Mouse (Mus musculus): Measurements from ENCODE around the gene Kif26b. TPM values are rescaled to one million over a fixed set of nuclear protein-coding genes. Genes with fewer than 3 reads are reported as not detected.
A peak's percentile ranks its signal among the peaks of the same experiment; 100 is the strongest.

Kif26b gene
- polyA plus RNA-seq, 1 experiment from 2014 or later, result 8.1 TPM

- Histone ChIP-seq H3K27me3 (replicated peaks; ENCODE audit: control insufficient read depth, insufficient read depth, low read length) (no peaks in the 10 kb centered on the region), H3K9me3 (ENCODE audit: control insufficient read depth, low read length) (no peaks in the 10 kb centered on the region), H3K4me3 (ENCODE audit: low read depth, low read length) (no peak overlapping the region), H3K27ac (replicated peaks; ENCODE audit: low read depth, low read length) (no peak overlapping the region), H3K4me1 (ENCODE audit: control insufficient read depth, insufficient read depth, low read length) (peaks cover 5% of the 10 kb centered on the region; the same call in 1 of the 2 replicates), H3K9ac (ENCODE audit: low read depth, low read length) (no peak overlapping the region), H3K4me2 (ENCODE audit: low read depth, low read length) (no peak overlapping the region), H3K36me3 (ENCODE audit: control insufficient read depth, insufficient read depth, low read length) (peaks cover 32% of the 10 kb centered on the region)
- peak; percentile 68 for DNase-seq (ENCODE audit: low spot score)
- peak; percentile 76; the same call in 1 of the 2 replicates for ATAC-seq (ENCODE audit: low read depth)
- 52% methylated on average over 1 of the region's 1 CpGs for WGBS
Measured at GRCm38 (mm10) chr1:178878676-178879075, 349.8 kb downstream of the Kif26b start.

- Histone ChIP-seq H3K27ac (replicated peaks; ENCODE audit: low read depth, low read length) (no peak overlapping the region), H3K9me3 (ENCODE audit: control insufficient read depth, low read length) (no peaks in the 10 kb centered on the region), H3K9ac (ENCODE audit: low read depth, low read length) (no peak overlapping the region), H3K36me3 (ENCODE audit: control insufficient read depth, insufficient read depth, low read length) (peaks cover 25% of the 10 kb centered on the region; the same call in 1 of the 2 replicates), H3K4me3 (ENCODE audit: low read depth, low read length) (no peak overlapping the region), H3K27me3 (replicated peaks; ENCODE audit: control insufficient read depth, insufficient read depth, low read length) (no peaks in the 10 kb centered on the region), H3K4me1 (ENCODE audit: control insufficient read depth, insufficient read depth, low read length) (peaks cover 5% of the 10 kb centered on the region; the same call in 1 of the 2 replicates), H3K4me2 (ENCODE audit: low read depth, low read length) (no peak overlapping the region)
- no peak for ATAC-seq (ENCODE audit: low read depth)
- WGBS, result 85% methylated on average over 7 of the region's 7 CpGs
- DNase-seq (ENCODE audit: low spot score), result no peak
Measured at GRCm38 (mm10) chr1:178880905-178881304, 352.0 kb downstream of the Kif26b start.

GRCm38 (mm10) chr1:178886671-178887070 is 357.7 kb downstream of the Kif26b start:
- Histone ChIP-seq H3K4me2 (ENCODE audit: low read depth, low read length) (no peak overlapping the region), H3K36me3 (ENCODE audit: control insufficient read depth, insufficient read depth, low read length) (peaks cover 17% of the 10 kb centered on the region; the same call in 1 of the 2 replicates), H3K27ac (replicated peaks; ENCODE audit: low read depth, low read length) (no peak overlapping the region), H3K4me3 (ENCODE audit: low read depth, low read length) (no peak overlapping the region), H3K27me3 (replicated peaks; ENCODE audit: control insufficient read depth, insufficient read depth, low read length) (no peaks in the 10 kb centered on the region), H3K9ac (ENCODE audit: low read depth, low read length) (no peak overlapping the region), H3K4me1 (ENCODE audit: control insufficient read depth, insufficient read depth, low read length) (no peaks in the 10 kb centered on the region), H3K9me3 (ENCODE audit: control insufficient read depth, low read length) (no peaks in the 10 kb centered on the region)
- 74% methylated on average over 5 of the region's 5 CpGs for WGBS
- DNase-seq (ENCODE audit: low spot score), result no peak
- no peak for ATAC-seq (ENCODE audit: low read depth)

GRCm38 (mm10) chr1:178892376-178892775 is 363.5 kb downstream of the Kif26b start:
- ATAC-seq (ENCODE audit: low read depth) (no peak), DNase-seq (ENCODE audit: low spot score) (no peak)
- WGBS, result 92% methylated on average over 6 of the region's 6 CpGs
- Histone ChIP-seq H3K36me3 (ENCODE audit: control insufficient read depth, insufficient read depth, low read length) (no peaks in the 10 kb centered on the region), H3K4me2 (ENCODE audit: low read depth, low read length) (no peak overlapping the region), H3K9me3 (ENCODE audit: control insufficient read depth, low read length) (no peaks in the 10 kb centered on the region), H3K27me3 (replicated peaks; ENCODE audit: control insufficient read depth, insufficient read depth, low read length) (no peaks in the 10 kb centered on the region), H3K4me3 (ENCODE audit: low read depth, low read length) (no peak overlapping the region), H3K9ac (ENCODE audit: low read depth, low read length) (no peak overlapping the region), H3K27ac (replicated peaks; ENCODE audit: low read depth, low read length) (no peak overlapping the region), H3K4me1 (ENCODE audit: control insufficient read depth, insufficient read depth, low read length) (no peaks in the 10 kb centered on the region)

- 88% methylated on average over 11 of the region's 11 CpGs for WGBS
- ATAC-seq (ENCODE audit: low read depth) (no peak), DNase-seq (ENCODE audit: low spot score) (no peak)
- Histone ChIP-seq H3K36me3 (ENCODE audit: control insufficient read depth, insufficient read depth, low read length) (no peaks in the 10 kb centered on the region), H3K27ac (replicated peaks; ENCODE audit: low read depth, low read length) (no peak overlapping the region), H3K9ac (ENCODE audit: low read depth, low read length) (no peak overlapping the region), H3K27me3 (replicated peaks; ENCODE audit: control insufficient read depth, insufficient read depth, low read length) (no peaks in the 10 kb centered on the region), H3K9me3 (ENCODE audit: control insufficient read depth, low read length) (no peaks in the 10 kb centered on the region), H3K4me1 (ENCODE audit: control insufficient read depth, insufficient read depth, low read length) (no peaks in the 10 kb centered on the region), H3K4me3 (ENCODE audit: low read depth, low read length) (no peak overlapping the region), H3K4me2 (ENCODE audit: low read depth, low read length) (no peak overlapping the region)
Measured at GRCm38 (mm10) chr1:178893229-178894080, 364.5 kb downstream of the Kif26b start.

- ATAC-seq (ENCODE audit: low read depth) (no peak), DNase-seq (ENCODE audit: low spot score) (no peak)
- Histone ChIP-seq H3K4me2 (ENCODE audit: low read depth, low read length) (no peak overlapping the region), H3K4me1 (ENCODE audit: control insufficient read depth, insufficient read depth, low read length) (no peaks in the 10 kb centered on the region), H3K9ac (ENCODE audit: low read depth, low read length) (no peak overlapping the region), H3K4me3 (ENCODE audit: low read depth, low read length) (no peak overlapping the region), H3K9me3 (ENCODE audit: control insufficient read depth, low read length) (no peaks in the 10 kb centered on the region), H3K27me3 (replicated peaks; ENCODE audit: control insufficient read depth, insufficient read depth, low read length) (no peaks in the 10 kb centered on the region), H3K27ac (replicated peaks; ENCODE audit: low read depth, low read length) (no peak overlapping the region), H3K36me3 (ENCODE audit: control insufficient read depth, insufficient read depth, low read length) (no peaks in the 10 kb centered on the region)
- WGBS, result 92% methylated on average over 3 of the region's 3 CpGs
Measured at GRCm38 (mm10) chr1:178894081-178894401, 365.1 kb downstream of the Kif26b start.

- no peak overlapping the region for H3K4me2 ChIP-seq (ENCODE audit: low read depth, low read length)
- H3K4me3 ChIP-seq (ENCODE audit: low read depth, low read length), result no peak overlapping the region
- DNase-seq (ENCODE audit: low spot score), result no peak
- H3K9ac ChIP-seq (ENCODE audit: low read depth, low read length), result no peak overlapping the region
- no peaks in the 10 kb centered on the region for H3K27me3 ChIP-seq (replicated peaks; ENCODE audit: control insufficient read depth, insufficient read depth, low read length)
- WGBS, result 90% methylated on average over 4 of the region's 4 CpGs
- no peak for ATAC-seq (ENCODE audit: low read depth)
- H3K4me1 ChIP-seq (ENCODE audit: control insufficient read depth, insufficient read depth, low read length), result no peaks in the 10 kb centered on the region
- no peak overlapping the region for H3K27ac ChIP-seq (replicated peaks; ENCODE audit: low read depth, low read length)
- no peaks in the 10 kb centered on the region for H3K9me3 ChIP-seq (ENCODE audit: control insufficient read depth, low read length)
- no peaks in the 10 kb centered on the region for H3K36me3 ChIP-seq (ENCODE audit: control insufficient read depth, insufficient read depth, low read length)
Measured at GRCm38 (mm10) chr1:178895674-178896073, 366.7 kb downstream of the Kif26b start.

GRCm38 (mm10) chr1:178910951-178911350 is 382.0 kb downstream of the Kif26b start:
- no peak for ATAC-seq (ENCODE audit: low read depth)
- Histone ChIP-seq H3K27me3 (replicated peaks; ENCODE audit: control insufficient read depth, insufficient read depth, low read length) (no peaks in the 10 kb centered on the region), H3K9ac (ENCODE audit: low read depth, low read length) (no peak overlapping the region), H3K4me1 (ENCODE audit: control insufficient read depth, insufficient read depth, low read length) (0 out of 2 replicates have a peak, but pooled peaks cover 8% of the 10 kb centered on the region), H3K27ac (replicated peaks; ENCODE audit: low read depth, low read length) (no peak overlapping the region), H3K4me3 (ENCODE audit: low read depth, low read length) (no peak overlapping the region), H3K36me3 (ENCODE audit: control insufficient read depth, insufficient read depth, low read length) (peaks cover 23% of the 10 kb centered on the region; the same call in 1 of the 2 replicates), H3K9me3 (ENCODE audit: control insufficient read depth, low read length) (no peaks in the 10 kb centered on the region), H3K4me2 (ENCODE audit: low read depth, low read length) (no peak overlapping the region)
- DNase-seq (ENCODE audit: low spot score), result peak; percentile 59
- 40% methylated on average over 14 of the region's 14 CpGs for WGBS

Measured in embryonic facial prominence, embryonic 14.5 days (tissue).